Mouse (Mus musculus): ENCODE measurements around the gene Cep63. TPM values are rescaled to one million over a fixed set of nuclear protein-coding genes. Genes with fewer than 3 reads are reported as not detected.

Cep63 gene
- polyA plus RNA-seq, 1 experiment from 2014 or later: 52.1 TPM

- no peak for ATAC-seq (replicated peaks; ENCODE audit: low FRiP score, low read depth)
- Histone ChIP-seq H3K27me3 (ENCODE audit: insufficient read depth, low read length) (no peaks in the 10 kb centered on the region), H3K9ac (ENCODE audit: low read depth, low read length) (no peak overlapping the region), H3K27ac (no peak overlapping the region), H3K36me3 (ENCODE audit: insufficient read depth, low read length) (no peaks in the 10 kb centered on the region), H3K4me3 (replicated peaks; ENCODE audit: low read depth, low read length) (no peak overlapping the region), H3K4me1 (replicated peaks; ENCODE audit: insufficient read depth, low read length) (peaks cover 17% of the 10 kb centered on the region; the same call in 1 of the 2 replicates), H3K4me2 (ENCODE audit: low read length) (no peak overlapping the region), H3K9me3 (replicated peaks; ENCODE audit: low read length) (no peaks in the 10 kb centered on the region)
- TF ChIP-seq CTCF (IDR thresholded peaks at IDR 0.05; ENCODE audit: low read depth): no peak
- WGBS: 57% methylated on average over 6 of the region's 6 CpGs
- no peak for DNase-seq (ENCODE audit: low spot score)
Measured at GRCm38 (mm10) chr9:102651199-102651720, 24.9 kb upstream of the Cep63 start.

- H3K4me3 ChIP-seq (replicated peaks; ENCODE audit: low read depth, low read length): no peak overlapping the region
- no peak for TF ChIP-seq CTCF (IDR thresholded peaks at IDR 0.05; ENCODE audit: low read depth)
- no peak overlapping the region for H3K9ac ChIP-seq (ENCODE audit: low read depth, low read length)
- ATAC-seq (replicated peaks; ENCODE audit: low FRiP score, low read depth): no peak
- H3K36me3 ChIP-seq (ENCODE audit: insufficient read depth, low read length): no peaks in the 10 kb centered on the region
- no peaks in the 10 kb centered on the region for H3K9me3 ChIP-seq (replicated peaks; ENCODE audit: low read length)
- H3K4me2 ChIP-seq (ENCODE audit: low read length): no peak overlapping the region
- DNase-seq (ENCODE audit: low spot score): no peak
- no peaks in the 10 kb centered on the region for H3K27me3 ChIP-seq (ENCODE audit: insufficient read depth, low read length)
- H3K4me1 ChIP-seq (replicated peaks; ENCODE audit: insufficient read depth, low read length): peaks cover 17% of the 10 kb centered on the region; the same call in 1 of the 2 replicates
- no peak overlapping the region for H3K27ac ChIP-seq
- 29% methylated on average over 7 of the region's 7 CpGs for WGBS
Measured at GRCm38 (mm10) chr9:102650637-102651036, 24.3 kb upstream of the Cep63 start.

- Histone ChIP-seq H3K9ac (ENCODE audit: low read depth, low read length) (no peak overlapping the region), H3K4me1 (replicated peaks; ENCODE audit: insufficient read depth, low read length) (peaks cover 17% of the 10 kb centered on the region; the same call in 1 of the 2 replicates), H3K4me3 (replicated peaks; ENCODE audit: low read depth, low read length) (no peak overlapping the region), H3K27ac (no peak overlapping the region), H3K4me2 (ENCODE audit: low read length) (peak overlapping the region; percentile 5; the same call in 1 of the 2 replicates), H3K27me3 (ENCODE audit: insufficient read depth, low read length) (no peaks in the 10 kb centered on the region), H3K9me3 (replicated peaks; ENCODE audit: low read length) (no peaks in the 10 kb centered on the region), H3K36me3 (ENCODE audit: insufficient read depth, low read length) (no peaks in the 10 kb centered on the region)
- peak; percentile 49 for ATAC-seq (replicated peaks; ENCODE audit: low FRiP score, low read depth)
- no peak for TF ChIP-seq CTCF (IDR thresholded peaks at IDR 0.05; ENCODE audit: low read depth)
- WGBS: 29% methylated on average over 17 of the region's 17 CpGs
- DNase-seq (ENCODE audit: low spot score): peak; percentile 85
Measured at GRCm38 (mm10) chr9:102649917-102650527, 23.7 kb upstream of the Cep63 start.

GRCm38 (mm10) chr9:102647010-102647409 is 20.7 kb upstream of the Cep63 start:
- Histone ChIP-seq H3K4me3 (replicated peaks; ENCODE audit: low read depth, low read length) (no peak overlapping the region), H3K36me3 (ENCODE audit: insufficient read depth, low read length) (no peaks in the 10 kb centered on the region), H3K9ac (ENCODE audit: low read depth, low read length) (no peak overlapping the region), H3K4me2 (ENCODE audit: low read length) (no peak overlapping the region), H3K9me3 (replicated peaks; ENCODE audit: low read length) (no peaks in the 10 kb centered on the region), H3K27me3 (ENCODE audit: insufficient read depth, low read length) (no peaks in the 10 kb centered on the region), H3K27ac (no peak overlapping the region), H3K4me1 (replicated peaks; ENCODE audit: insufficient read depth, low read length) (peaks cover 25% of the 10 kb centered on the region)
- ATAC-seq (replicated peaks; ENCODE audit: low FRiP score, low read depth): no peak
- DNase-seq (ENCODE audit: low spot score): no peak
- no peak for TF ChIP-seq CTCF (IDR thresholded peaks at IDR 0.05; ENCODE audit: low read depth)
- 64% methylated on average over 6 of the region's 6 CpGs for WGBS

GRCm38 (mm10) chr9:102645119-102645695 is 18.9 kb upstream of the Cep63 start:
- Histone ChIP-seq H3K36me3 (ENCODE audit: insufficient read depth, low read length) (no peaks in the 10 kb centered on the region), H3K9me3 (replicated peaks; ENCODE audit: low read length) (no peaks in the 10 kb centered on the region), H3K4me2 (ENCODE audit: low read length) (no peak overlapping the region), H3K27ac (peak overlapping the region; percentile 33), H3K27me3 (ENCODE audit: insufficient read depth, low read length) (no peaks in the 10 kb centered on the region), H3K4me3 (replicated peaks; ENCODE audit: low read depth, low read length) (no peak overlapping the region), H3K9ac (ENCODE audit: low read depth, low read length) (no peak overlapping the region), H3K4me1 (replicated peaks; ENCODE audit: insufficient read depth, low read length) (peaks cover 19% of the 10 kb centered on the region)
- TF ChIP-seq CTCF (IDR thresholded peaks at IDR 0.05; ENCODE audit: low read depth): no peak
- 37% methylated on average over 3 of the region's 3 CpGs for WGBS
- ATAC-seq (replicated peaks; ENCODE audit: low FRiP score, low read depth) (no peak), DNase-seq (ENCODE audit: low spot score) (peak; percentile 66)

GRCm38 (mm10) chr9:102643486-102644101 is 17.3 kb upstream of the Cep63 start:
- Histone ChIP-seq H3K4me3 (replicated peaks; ENCODE audit: low read depth, low read length) (peak overlapping the region; percentile 9; the same call in 1 of the 2 replicates), H3K4me2 (ENCODE audit: low read length) (peak overlapping the region; percentile 45), H3K36me3 (ENCODE audit: insufficient read depth, low read length) (no peaks in the 10 kb centered on the region), H3K4me1 (replicated peaks; ENCODE audit: insufficient read depth, low read length) (peaks cover 11% of the 10 kb centered on the region; the same call in 1 of the 2 replicates), H3K9ac (ENCODE audit: low read depth, low read length) (no peak overlapping the region), H3K27me3 (ENCODE audit: insufficient read depth, low read length) (no peaks in the 10 kb centered on the region), H3K27ac (peak overlapping the region; percentile 80), H3K9me3 (replicated peaks; ENCODE audit: low read length) (no peaks in the 10 kb centered on the region)
- peak; percentile 98 for DNase-seq (ENCODE audit: low spot score)
- no peak for TF ChIP-seq CTCF (IDR thresholded peaks at IDR 0.05; ENCODE audit: low read depth)
- WGBS: 7% methylated on average over 10 of the region's 10 CpGs
- ATAC-seq (replicated peaks; ENCODE audit: low FRiP score, low read depth): peak; percentile 78
